Mouse (Mus musculus) E14TG2a.4 (cell line): ENCODE results near the gene Vps13d.

Experiments
- CTCF ChIP-seq: conservative IDR thresholded peaks from 2 replicates; pipeline ENCODE4 v1.5.1; 2014; ENCODE audit warnings: low read length
- POU5F1 ChIP-seq: IDR thresholded peaks from 2 replicates; pipeline ENCODE4 v1.6.1; 2014; ENCODE audit warnings: low read length, borderline replicate concordance

- TF ChIP-seq CTCF (peak; percentile 40), POU5F1 (no peak)
Observed at GRCm38 (mm10) chr4:145161243-145161642, 33.6 kb downstream of the Vps13d start.
